In the genomic region with DNA sequence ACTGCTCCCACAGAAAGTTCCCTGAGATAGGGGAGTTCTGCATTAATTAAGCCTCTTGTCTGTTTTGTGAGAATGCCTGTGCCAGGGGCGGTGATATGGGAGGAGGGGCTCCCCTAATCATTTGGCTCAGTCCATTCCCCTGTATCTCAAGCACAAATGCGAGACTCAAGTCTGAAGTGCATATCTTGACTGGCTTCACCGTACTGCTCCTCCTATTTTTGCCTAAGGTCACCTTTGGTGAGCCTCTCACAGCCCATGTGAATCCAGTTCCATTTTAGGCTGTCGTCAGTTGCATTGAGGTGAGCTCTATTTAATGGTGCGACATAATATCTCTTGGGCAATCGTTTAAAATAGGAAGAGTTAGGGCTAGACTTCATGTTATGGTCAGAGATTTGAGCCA, we compare ENCODE assay signal across 19 mouse cellular contexts.
"Had no signal": no experiment of that assay in that cellular context is flagged by ENCODE, and none has a peak within 500 bp of the region (broad histone marks: within the 10 kb centered on the region; RNA-seq: fewer than 3 reads in every experiment).

No protein-coding gene starts in this region.

- H3K4me3 ChIP-seq: lung, embryonic 15.5 days; midbrain, embryonic 10.5 days; midbrain, embryonic 12.5 days; myocyte; neural tube, embryonic 13.5 days; neural tube, embryonic 15.5 days; stomach, embryonic 15.5 days had no signal

- DNase-seq: liver, postnatal 0 days; lung, adult 2 months; lung, postnatal 14 days; lung, postnatal 36 days; midbrain, embryonic 14.5 days; retina, postnatal 1 day; right cerebral cortex, adult 18-20 months; right cerebral cortex, postnatal 25 days; right cerebral cortex, postnatal 4 days had no signal

- H3K27me3 ChIP-seq: lung, embryonic 15.5 days; midbrain, embryonic 12.5 days; neural tube, embryonic 13.5 days; neural tube, embryonic 15.5 days; stomach, embryonic 15.5 days had no signal

- H3K27ac ChIP-seq: lung, embryonic 15.5 days; midbrain, embryonic 10.5 days; midbrain, embryonic 12.5 days; neural tube, embryonic 13.5 days; neural tube, embryonic 15.5 days; stomach, embryonic 15.5 days; stomach, postnatal 0 days had no signal

- H3K4me2 ChIP-seq: lung, embryonic 15.5 days; midbrain, embryonic 12.5 days; neural tube, embryonic 13.5 days; neural tube, embryonic 15.5 days; stomach, embryonic 15.5 days had no signal

- H3K9ac ChIP-seq: liver, postnatal 0 days; lung, embryonic 15.5 days; midbrain, embryonic 12.5 days; neural tube, embryonic 13.5 days; neural tube, embryonic 15.5 days; stomach, embryonic 15.5 days had no signal

- ATAC-seq: liver, postnatal 0 days; lung, postnatal 0 days; midbrain, embryonic 16.5 days had no signal

- H3K9me3 ChIP-seq: lung, embryonic 15.5 days; midbrain, embryonic 10.5 days; midbrain, embryonic 12.5 days; neural tube, embryonic 13.5 days; neural tube, embryonic 15.5 days; stomach, embryonic 15.5 days had no signal

- H3K36me3 ChIP-seq: lung, embryonic 15.5 days; midbrain, embryonic 10.5 days; midbrain, embryonic 12.5 days; neural tube, embryonic 13.5 days; neural tube, embryonic 15.5 days; stomach, embryonic 15.5 days had no signal

- H3K4me1 ChIP-seq: lung, embryonic 15.5 days; midbrain, embryonic 10.5 days; midbrain, embryonic 12.5 days; neural tube, embryonic 13.5 days; neural tube, embryonic 15.5 days; stomach, embryonic 15.5 days had no signal
